ENCODE assay signal across 22 mouse cellular contexts in genomic region chr10:39842621-39843020, GRCm38 (mm10).
"Had no signal": no experiment of that assay in that cellular context is flagged by ENCODE, and none has a peak within 500 bp of the region (broad histone marks: within the 10 kb centered on the region; RNA-seq: fewer than 3 reads in every experiment).

No protein-coding gene starts in this region.

- H3K27ac ChIP-seq: lung, embryonic 15.5 days; macrophage; midbrain, embryonic 10.5 days; midbrain, embryonic 12.5 days; neural tube, embryonic 13.5 days; neural tube, embryonic 15.5 days had no signal

- H3K9ac ChIP-seq: liver, postnatal 0 days; lung, embryonic 15.5 days; midbrain, embryonic 12.5 days; neural tube, embryonic 13.5 days; neural tube, embryonic 15.5 days had no signal

- H3K27me3 ChIP-seq: lung, embryonic 15.5 days; midbrain, embryonic 12.5 days; neural tube, embryonic 13.5 days; neural tube, embryonic 15.5 days had no signal

- DNase-seq: liver, postnatal 0 days; lung, adult 2 months; lung, postnatal 14 days; lung, postnatal 36 days; midbrain, embryonic 14.5 days; retina, postnatal 1 day; right cerebral cortex, adult 18-20 months; right cerebral cortex, postnatal 25 days; right cerebral cortex, postnatal 4 days; spleen, adult 18-20 months; thymus, adult 2 months; thymus, postnatal 25 days; thymus, postnatal 4 days had no signal

- H3K4me2 ChIP-seq: lung, embryonic 15.5 days; midbrain, embryonic 12.5 days; neural tube, embryonic 13.5 days; neural tube, embryonic 15.5 days had no signal

- H3K4me1 ChIP-seq: lung, embryonic 15.5 days; midbrain, embryonic 10.5 days; midbrain, embryonic 12.5 days; neural tube, embryonic 13.5 days; neural tube, embryonic 15.5 days had no signal

- ATAC-seq: liver, postnatal 0 days; lung, postnatal 0 days; midbrain, embryonic 16.5 days had no signal

- H3K9me3 ChIP-seq: lung, embryonic 15.5 days; midbrain, embryonic 10.5 days; midbrain, embryonic 12.5 days; neural tube, embryonic 13.5 days; neural tube, embryonic 15.5 days had no signal

- H3K4me3 ChIP-seq: lung, embryonic 15.5 days; midbrain, embryonic 10.5 days; midbrain, embryonic 12.5 days; myocyte; neural tube, embryonic 13.5 days; neural tube, embryonic 15.5 days had no signal
